Mouse (Mus musculus) hindbrain, postnatal 0 days (tissue): Measurements from ENCODE around the gene Cdx4. TPM values are rescaled to one million over a fixed set of nuclear protein-coding genes. Genes with fewer than 3 reads are reported as not detected.

ENCODE experiments used
- ATAC-seq: fragments of 200-750 bp; cut with Nextera tagmentation; 2 replicates; pipeline ENCODE4 v1.8.0; 2017; ENCODE audit warnings: mild to moderate bottlenecking, moderate TSS enrichment, moderate library complexity
- DNase-seq: peaks from one replicate; pipeline ENCODE4 v3.0.0-alpha.2; 2015; ENCODE audit warnings: low spot score
- H3K27ac ChIP-seq: fragments of 300-500 bp; sonication (generic); 2 replicates; pipeline ENCODE4 v1.5.1; 2014; ENCODE audit warnings: mild to moderate bottlenecking
- H3K27me3 ChIP-seq: fragments of 300-500 bp; sonication (generic); 2 replicates; pipeline ENCODE4 v1.6.1; 2014; ENCODE audit warnings: low read length, mixed read lengths; ENCODE audit not compliant: insufficient read depth
- H3K36me3 ChIP-seq: fragments of 300-500 bp; sonication (generic); 2 replicates; pipeline ENCODE4 v1.6.1; 2014; ENCODE audit warnings: low read length, mixed read lengths; ENCODE audit not compliant: insufficient read depth
- H3K4me1 ChIP-seq: fragments of 300-500 bp; sonication (generic); 2 replicates; pipeline ENCODE4 v1.6.1; 2014; ENCODE audit warnings: antibody characterized with exemption, low read length, mixed read lengths; ENCODE audit not compliant: insufficient read depth
- H3K4me2 ChIP-seq: fragments of 300-500 bp; sonication (generic); 2 replicates; pipeline ENCODE4 v1.6.1; 2014; ENCODE audit warnings: low read depth, mild to moderate bottlenecking, low read length, moderate library complexity, mixed read lengths
- H3K4me3 ChIP-seq: fragments of 300-500 bp; sonication (generic); 2 replicates; pipeline ENCODE4 v1.5.1; 2014; ENCODE audit warnings: low read length
- H3K9ac ChIP-seq: fragments of 300-500 bp; sonication (generic); replicated peaks from 2 replicates; pipeline ENCODE4 v1.6.1; 2014; ENCODE audit warnings: mild to moderate bottlenecking, low read length, moderate library complexity, mixed read lengths
- H3K9me3 ChIP-seq: fragments of 300-500 bp; sonication (generic); 2 replicates; pipeline ENCODE4 v1.6.1; 2016; ENCODE audit warnings: low read length, mixed read lengths
- CTCF ChIP-seq: IDR thresholded peaks from 2 replicates; pipeline ENCODE4 v1.5.1; 2016; ENCODE audit warnings: antibody characterized with exemption, control low read depth, low read depth
- WGBS: fragments of 180-500 bp; shearing (Covaris S2); extraction: QIAGEN DNeasy Blood & Tissue Kit; methylation state at CpG from one replicate; pipeline ENCODE4 v1.1.7; 2014; 5-methylcytosine and 5-hydroxymethylcytosine counted together
- polyA plus RNA-seq: library from polyadenylated mRNA; unstranded; fragments of >200 nt; fragmentation: Nextera tagmentation; extraction: Ambion mirVana; gene quantifications from 2 replicates; pipeline ENCODE4 v1.2.1, GENCODE M21; 2015
- total RNA-seq: library from RNA; depleted of rRNA; stranded (reverse); fragments of >200 nt; gene quantifications from 2 replicates; pipeline ENCODE4 v1.2.3, GENCODE M21; 2014; rRNA removed

Gene Cdx4
- total RNA-seq (not detected in 2 replicates), polyA plus RNA-seq (not detected in 2 replicates)

DNA sequence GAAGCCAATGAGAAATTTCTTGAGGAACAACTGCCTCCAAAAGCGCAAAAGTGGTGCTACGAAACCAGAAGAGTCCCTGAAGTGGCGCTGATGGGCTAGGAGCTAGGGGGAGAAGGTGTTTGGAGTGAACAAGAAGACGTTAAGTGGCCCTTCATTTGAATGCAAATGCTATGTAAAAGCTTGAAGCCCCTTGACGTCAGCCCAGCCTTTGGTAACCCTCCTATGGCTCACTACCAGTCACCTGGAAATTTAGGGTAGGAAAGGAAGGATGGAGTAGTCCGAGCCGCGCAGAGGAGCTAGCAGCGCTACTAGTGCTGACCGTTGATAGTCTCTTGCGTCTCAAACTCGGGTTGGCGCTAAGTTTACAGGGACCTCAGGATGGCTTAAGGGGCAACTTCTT is at the start of gene Cdx4:
Cdx4 (plus strand) TSS at position 253 of the 400 bp plus-strand sequence.
- 33% methylated on average over 13 of the region's 13 CpGs for WGBS
- no peak for ATAC-seq
- H3K27me3 ChIP-seq = peaks cover 23% of the 10 kb centered on the region

GRCm38 (mm10) chrX:103274325-103274724 is 46.9 kb upstream of the Cdx4 start:
- H3K36me3 ChIP-seq = no peaks in the 10 kb centered on the region
- ATAC-seq (no peak), DNase-seq (peak; percentile 27)
- H3K9me3 ChIP-seq = no peaks in the 10 kb centered on the region
- H3K9ac ChIP-seq = no peak overlapping the region
- no peaks in the 10 kb centered on the region; the same call in 1 of the 2 replicates for H3K27me3 ChIP-seq
- H3K4me1 ChIP-seq = no peaks in the 10 kb centered on the region
- H3K4me2 ChIP-seq = no peak overlapping the region
- TF ChIP-seq CTCF = peak; percentile 24; the same call in 1 of the 2 replicates
- no peak overlapping the region for H3K4me3 ChIP-seq
- 89% methylated on average over 4 of the region's 5 CpGs for WGBS
- no peak overlapping the region for H3K27ac ChIP-seq

More for the DNA sequence above, at the start of gene Cdx4:
- no peaks in the 10 kb centered on the region for H3K9me3 ChIP-seq
- no peaks in the 10 kb centered on the region for H3K36me3 ChIP-seq
- H3K9ac ChIP-seq = no peak within 1 kb of the TSS
- DNase-seq = no peak
- TF ChIP-seq CTCF = no peak
- no peak within 1 kb of the TSS for H3K27ac ChIP-seq
- H3K4me2 ChIP-seq = peak within 1 kb of the TSS; percentile 47
- H3K4me1 ChIP-seq = no peaks in the 10 kb centered on the region
- peak within 1 kb of the TSS; percentile 22 for H3K4me3 ChIP-seq

DNA sequence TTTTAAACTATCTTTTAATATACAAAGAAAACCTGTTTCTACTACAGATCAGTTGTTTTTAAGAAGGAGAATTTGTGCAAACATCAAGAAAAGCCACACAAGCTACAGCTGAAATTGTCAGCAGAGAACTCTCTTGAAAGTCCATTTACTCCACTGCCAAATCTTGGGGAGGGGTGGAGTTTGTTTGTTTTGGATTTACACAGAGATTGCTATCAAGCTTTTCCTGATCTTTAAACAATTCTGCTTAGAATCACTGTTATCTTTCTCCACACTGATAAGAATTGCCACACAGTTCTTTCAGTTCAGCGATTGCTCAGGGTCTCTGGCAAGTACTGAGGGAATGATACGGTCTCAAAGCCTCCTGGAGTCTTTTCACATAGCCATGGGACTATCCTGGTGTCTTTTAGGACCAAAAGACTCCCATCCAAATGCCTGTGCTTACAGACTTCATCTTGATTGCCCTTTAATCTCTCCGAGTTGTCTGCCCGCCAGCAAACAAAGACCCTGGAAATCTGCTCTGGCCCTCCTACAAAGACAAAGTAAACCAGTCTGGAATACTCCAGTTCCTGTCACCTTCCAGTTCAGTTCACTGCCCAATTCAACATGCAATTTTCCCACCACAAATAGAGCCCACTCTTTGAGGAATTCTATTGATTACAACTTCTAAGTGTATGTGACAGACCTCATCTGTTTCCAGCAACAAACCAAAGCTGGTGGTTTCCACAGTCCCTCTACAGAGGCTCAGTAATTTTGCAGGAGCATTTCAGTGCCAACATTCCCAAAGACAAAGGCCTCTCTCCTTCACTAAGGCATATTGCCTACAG is 34.1 kb upstream of the Cdx4 start:
- ATAC-seq = peak; percentile 45; the same call in 1 of the 2 replicates
- 40% methylated on average over 4 of the region's 4 CpGs for WGBS

GRCm38 (mm10) chrX:103287846-103288377 is 33.3 kb upstream of the Cdx4 start:
- Histone ChIP-seq H3K27ac (0 out of 2 replicates have a peak overlapping the region, but pooled peaks have one; percentile 1), H3K9ac (no peak overlapping the region), H3K4me1 (0 out of 2 replicates have a peak, but pooled peaks cover 2% of the 10 kb centered on the region), H3K36me3 (no peaks in the 10 kb centered on the region), H3K9me3 (no peaks in the 10 kb centered on the region), H3K4me3 (no peak overlapping the region), H3K4me2 (no peak overlapping the region), H3K27me3 (peaks cover 5% of the 10 kb centered on the region; the same call in 1 of the 2 replicates)
- DNase-seq (no peak), ATAC-seq (0 out of 2 replicates have a peak, but pooled peaks have one; percentile 47)
- no peak for TF ChIP-seq CTCF
- WGBS = 37% methylated on average over 10 of the region's 10 CpGs

More for the DNA sequence above, 34.1 kb upstream of the Cdx4 start:
- Histone ChIP-seq H3K4me3 (no peak overlapping the region), H3K9me3 (no peaks in the 10 kb centered on the region), H3K4me2 (no peak overlapping the region), H3K36me3 (no peaks in the 10 kb centered on the region), H3K27ac (peak overlapping the region; percentile 15; the same call in 1 of the 2 replicates), H3K9ac (no peak overlapping the region), H3K27me3 (peaks cover 5% of the 10 kb centered on the region; the same call in 1 of the 2 replicates), H3K4me1 (0 out of 2 replicates have a peak, but pooled peaks cover 2% of the 10 kb centered on the region)
- no peak for TF ChIP-seq CTCF
- peak; percentile 12 for DNase-seq

- peaks cover 5% of the 10 kb centered on the region; the same call in 1 of the 2 replicates for H3K27me3 ChIP-seq
- no peak overlapping the region for H3K9ac ChIP-seq
- H3K4me3 ChIP-seq = no peak overlapping the region
- H3K4me2 ChIP-seq = peak overlapping the region; percentile 43
- no peaks in the 10 kb centered on the region for H3K9me3 ChIP-seq
- 0 out of 2 replicates have a peak, but pooled peaks cover 2% of the 10 kb centered on the region for H3K4me1 ChIP-seq
- H3K27ac ChIP-seq = peak overlapping the region; percentile 1; the same call in 1 of the 2 replicates
- H3K36me3 ChIP-seq = no peaks in the 10 kb centered on the region
- 26% methylated on average over 25 of the region's 25 CpGs for WGBS
- peak; percentile 65 for DNase-seq
- TF ChIP-seq CTCF = no peak
- ATAC-seq = peak; percentile 91
Measured at GRCm38 (mm10) chrX:103288485-103289330, 32.5 kb upstream of the Cdx4 start.

DNA sequence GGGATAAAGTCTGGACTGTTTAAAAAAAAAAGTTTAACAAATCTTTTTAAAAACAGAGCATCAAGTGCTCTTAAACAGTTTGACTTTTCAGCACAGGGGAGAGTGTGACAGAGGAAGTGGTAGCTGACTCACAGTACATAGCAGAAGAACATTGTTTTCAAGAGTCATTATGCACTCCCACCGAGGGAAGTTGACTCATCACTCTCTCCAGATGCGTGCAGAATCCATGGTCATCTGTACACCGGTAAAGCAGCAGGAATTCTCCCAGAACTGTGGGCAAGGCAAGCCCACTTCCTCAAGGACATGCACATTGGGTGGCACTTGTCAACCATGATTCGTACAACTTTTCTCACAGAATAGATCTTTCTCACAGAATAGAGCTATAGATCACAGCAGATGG is 22.3 kb upstream of the Cdx4 start:
- H3K9ac ChIP-seq = no peak overlapping the region

More for the DNA sequence above, 22.3 kb upstream of the Cdx4 start:
- H3K36me3 ChIP-seq = no peaks in the 10 kb centered on the region
- no peaks in the 10 kb centered on the region for H3K27me3 ChIP-seq
- no peaks in the 10 kb centered on the region for H3K9me3 ChIP-seq
- DNase-seq = no peak
- no peaks in the 10 kb centered on the region for H3K4me1 ChIP-seq
- TF ChIP-seq CTCF = no peak
- H3K4me2 ChIP-seq = no peak overlapping the region
- WGBS = 66% methylated on average over 4 of the region's 4 CpGs
- ATAC-seq = no peak
- H3K4me3 ChIP-seq = no peak overlapping the region
- H3K27ac ChIP-seq = no peak overlapping the region
